Mouse (Mus musculus) testis, adult 2 months (tissue): Measurements from ENCODE around the gene Zfp933.

ENCODE experiments used
- CTCF ChIP-seq: fragments of 200-500 bp; IDR thresholded peaks from 2 replicates; pipeline ENCODE4 v1.5.1; 2012; ENCODE audit warnings: low read depth, mild to moderate bottlenecking, inconsistent platforms, low read length, moderate library complexity; ENCODE audit not compliant: control insufficient read depth, insufficient read depth, insufficient replicate concordance
- POLR2A ChIP-seq: fragments of 200-500 bp; IDR thresholded peaks from 2 replicates; pipeline ENCODE4 v1.6.1; 2012; ENCODE audit warnings: low read depth, mild to moderate bottlenecking, inconsistent platforms, low read length, moderate library complexity; ENCODE audit not compliant: control insufficient read depth

- TF ChIP-seq POLR2A: no peak
- no peak for TF ChIP-seq CTCF
These were observed 2.6 kb upstream of the Zfp933 start for GRCm38 (mm10) chr4:147850776-147851175.
